ENCODE assay signal across 24 mouse cellular contexts in the genomic region with DNA sequence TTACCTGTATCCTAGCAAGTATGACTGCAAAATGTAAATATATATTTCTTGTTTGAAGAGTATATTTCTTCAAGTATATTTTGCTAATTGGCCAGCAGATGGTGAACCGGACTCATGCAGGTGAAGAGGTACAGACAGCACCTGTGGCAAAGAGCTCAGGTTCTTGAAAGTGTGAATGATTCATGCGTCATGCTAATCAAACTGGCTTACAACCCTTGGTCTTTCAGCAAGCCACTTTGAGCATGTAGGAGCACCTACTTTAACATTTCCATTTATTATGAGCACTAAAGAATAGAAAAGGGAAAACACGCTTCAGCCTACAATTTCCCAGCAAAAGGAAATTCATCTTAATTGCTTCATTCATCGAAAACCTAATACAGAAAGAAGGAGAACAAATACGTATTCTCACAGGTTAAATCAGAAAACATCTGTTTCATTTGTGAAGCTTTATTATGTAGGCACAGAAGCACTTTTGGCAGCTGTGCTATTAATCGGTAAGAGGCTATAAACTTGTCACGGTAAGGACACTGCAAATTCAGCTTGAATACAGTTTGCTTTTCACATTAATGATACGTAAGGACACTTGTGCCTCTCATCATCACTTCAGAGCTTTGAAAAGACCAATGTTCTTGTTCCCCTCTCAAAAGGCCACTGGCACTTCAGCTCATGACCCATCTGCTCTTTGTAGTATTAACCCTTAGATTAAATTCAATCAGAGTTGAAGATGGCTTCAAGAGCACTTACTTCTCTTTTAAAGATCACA.
DNase-seq lines count a peak whose midpoint lies in the region; ATAC-seq and TF ChIP-seq lines count a peak whose summit lies in the region.
"Had no signal": no experiment of that assay in that cellular context is flagged by ENCODE, and none has a peak within 500 bp of the region (broad histone marks: within the 10 kb centered on the region; RNA-seq: fewer than 3 reads in every experiment).

No protein-coding gene starts in this region.

- no peaks in the 10 kb centered on the region for H3K36me3 ChIP-seq in forebrain, embryonic 14.5 days (ENCODE audit: control insufficient read depth, insufficient read depth, low read length)
- 0 out of 2 replicates have a peak, but pooled peaks cover 2% of the 10 kb centered on the region for H3K36me3 ChIP-seq in forebrain, embryonic 16.5 days (ENCODE audit: control insufficient read depth, insufficient read depth)
- H3K36me3 ChIP-seq in lung, embryonic 16.5 days (ENCODE audit: control insufficient read depth, insufficient read depth, low read length), result no peaks in the 10 kb centered on the region
- 0 out of 2 replicates have a peak, but pooled peaks cover 2% of the 10 kb centered on the region for H3K36me3 ChIP-seq in midbrain, embryonic 13.5 days
- H3K36me3 ChIP-seq in midbrain, embryonic 10.5 days, result peaks cover 8% of the 10 kb centered on the region
- no peaks in the 10 kb centered on the region for H3K36me3 ChIP-seq in stomach, postnatal 0 days (ENCODE audit: control insufficient read depth, insufficient read depth, low read length)
- H3K36me3 ChIP-seq in heart, adult 2 months (ENCODE audit: control insufficient read depth, insufficient read depth, low read length), result no peaks in the 10 kb centered on the region

- no peaks in the 10 kb centered on the region for H3K27me3 ChIP-seq in forebrain, embryonic 14.5 days (replicated peaks; ENCODE audit: control insufficient read depth, insufficient read depth, low read length)
- no peaks in the 10 kb centered on the region for H3K27me3 ChIP-seq in forebrain, embryonic 16.5 days (replicated peaks; ENCODE audit: control insufficient read depth, insufficient read depth, low read length)
- no peaks in the 10 kb centered on the region for H3K27me3 ChIP-seq in lung, embryonic 16.5 days (ENCODE audit: control insufficient read depth, insufficient read depth, low read depth, low read length)
- no peaks in the 10 kb centered on the region for H3K27me3 ChIP-seq in midbrain, embryonic 13.5 days
- H3K27me3 ChIP-seq in midbrain, embryonic 10.5 days (ENCODE audit: low read depth, poor library complexity, severe bottlenecking), result no peaks in the 10 kb centered on the region
- no peaks in the 10 kb centered on the region for H3K27me3 ChIP-seq in stomach, postnatal 0 days (ENCODE audit: control insufficient read depth, insufficient read depth, low read length)
- no peaks in the 10 kb centered on the region for H3K27me3 ChIP-seq in heart, adult 2 months (ENCODE audit: control insufficient read depth, insufficient read depth, low read length)
- H3K27me3 ChIP-seq: heart, embryonic 13.5 days had no signal

- no peaks in the 10 kb centered on the region for H3K79me2 ChIP-seq in heart, adult 2 months (replicated peaks; ENCODE audit: control insufficient read depth, insufficient read depth, low read length)

- peak; percentile 27; the same call in 1 of the 2 replicates for TF ChIP-seq CTCF in stomach, postnatal 0 days (IDR thresholded peaks at IDR 0.05; ENCODE audit: low read depth)
- no peak for TF ChIP-seq CTCF in heart, adult 2 months (IDR thresholded peaks at IDR 0.05)

- no peak for TF ChIP-seq EP300 in stomach, postnatal 0 days (optimal IDR thresholded peaks at IDR 0.05)
- TF ChIP-seq EP300 in heart, adult 2 months (IDR thresholded peaks at IDR 0.05; ENCODE audit: insufficient read depth, low read depth, low read length), result no peak

- 73% methylated on average over 8 of the region's 8 CpGs for WGBS in forebrain, embryonic 14.5 days
- WGBS in forebrain, embryonic 16.5 days, result 71% methylated on average over 8 of the region's 8 CpGs
- WGBS in lung, embryonic 16.5 days, result 62% methylated on average over 8 of the region's 8 CpGs
- WGBS in midbrain, embryonic 13.5 days, result 85% methylated on average over 8 of the region's 8 CpGs
- WGBS in midbrain, embryonic 10.5 days, result 92% methylated on average over 8 of the region's 8 CpGs
- WGBS in stomach, postnatal 0 days, result 68% methylated on average over 8 of the region's 8 CpGs
- 95% methylated on average over 8 of the region's 8 CpGs for WGBS in heart, adult 2 months

- no peak for TF ChIP-seq POLR2A in heart, adult 2 months (IDR thresholded peaks at IDR 0.05; ENCODE audit: insufficient read depth, low read depth, low read length)

- ATAC-seq in forebrain, embryonic 14.5 days, result peak; percentile 70
- ATAC-seq in forebrain, embryonic 16.5 days, result no peak
- ATAC-seq in lung, embryonic 16.5 days (ENCODE audit: low read depth), result peak; percentile 43; the same call in 1 of the 2 replicates
- 0 out of 2 replicates have a peak, but pooled peaks have one; percentile 14 for ATAC-seq in midbrain, embryonic 13.5 days
- no peak for ATAC-seq in stomach, postnatal 0 days (ENCODE audit: low FRiP score, low TSS enrichment)
- ATAC-seq: activated CD4-positive, CD25-positive, alpha-beta regulatory T cell, adult 4 months; CD4-positive, CD25-positive, alpha-beta regulatory T cell, adult 4 months; hindbrain, postnatal 0 days; inflammation-experienced regulatory T-cells, adult 6 months had no signal

- H3K9me3 ChIP-seq in forebrain, embryonic 14.5 days (replicated peaks; ENCODE audit: control insufficient read depth, low read length), result no peaks in the 10 kb centered on the region
- no peaks in the 10 kb centered on the region for H3K9me3 ChIP-seq in forebrain, embryonic 16.5 days (ENCODE audit: control insufficient read depth, low read length)
- H3K9me3 ChIP-seq in lung, embryonic 16.5 days (ENCODE audit: control insufficient read depth, low read length), result no peaks in the 10 kb centered on the region
- no peaks in the 10 kb centered on the region for H3K9me3 ChIP-seq in midbrain, embryonic 13.5 days
- no peaks in the 10 kb centered on the region for H3K9me3 ChIP-seq in midbrain, embryonic 10.5 days (replicated peaks)
- no peaks in the 10 kb centered on the region for H3K9me3 ChIP-seq in stomach, postnatal 0 days (ENCODE audit: control insufficient read depth, low read length)
- H3K9me3 ChIP-seq: forebrain, embryonic 10.5 days; heart, embryonic 13.5 days had no signal

- no peak overlapping the region for H3K9ac ChIP-seq in forebrain, embryonic 14.5 days (ENCODE audit: low read length)
- H3K9ac ChIP-seq in forebrain, embryonic 16.5 days (replicated peaks; ENCODE audit: low read depth, low read length), result no peak overlapping the region
- no peak overlapping the region for H3K9ac ChIP-seq in lung, embryonic 16.5 days (ENCODE audit: low read length)
- no peak overlapping the region for H3K9ac ChIP-seq in midbrain, embryonic 13.5 days (replicated peaks)
- no peak overlapping the region for H3K9ac ChIP-seq in stomach, postnatal 0 days (ENCODE audit: low read length)
- H3K9ac ChIP-seq in heart, adult 2 months (ENCODE audit: low read depth, low read length), result no peak overlapping the region
- H3K9ac ChIP-seq: heart, embryonic 13.5 days; hindbrain, embryonic 14.5 days had no signal

- H3K27ac ChIP-seq in forebrain, embryonic 14.5 days (ENCODE audit: low read depth, low read length), result no peak overlapping the region
- H3K27ac ChIP-seq in forebrain, embryonic 16.5 days (ENCODE audit: low read length), result no peak overlapping the region
- H3K27ac ChIP-seq in lung, embryonic 16.5 days (ENCODE audit: low read length), result no peak overlapping the region
- no peak overlapping the region for H3K27ac ChIP-seq in midbrain, embryonic 13.5 days
- no peak overlapping the region for H3K27ac ChIP-seq in midbrain, embryonic 10.5 days (replicated peaks)
- no peak overlapping the region for H3K27ac ChIP-seq in stomach, postnatal 0 days (replicated peaks)
- no peak overlapping the region for H3K27ac ChIP-seq in heart, adult 2 months
- H3K27ac ChIP-seq: forebrain, embryonic 10.5 days; heart, embryonic 13.5 days; hindbrain, embryonic 14.5 days; hindbrain, postnatal 0 days had no signal

- no peak overlapping the region for H3K4me2 ChIP-seq in forebrain, embryonic 14.5 days (ENCODE audit: low read length)
- H3K4me2 ChIP-seq in forebrain, embryonic 16.5 days (ENCODE audit: low read length), result no peak overlapping the region
- H3K4me2 ChIP-seq in lung, embryonic 16.5 days (ENCODE audit: low read depth, low read length), result no peak overlapping the region
- H3K4me2 ChIP-seq in midbrain, embryonic 13.5 days (replicated peaks), result no peak overlapping the region
- no peak overlapping the region for H3K4me2 ChIP-seq in stomach, postnatal 0 days (replicated peaks; ENCODE audit: low read depth)
- H3K4me2 ChIP-seq: heart, embryonic 13.5 days; hindbrain, embryonic 14.5 days had no signal

- peak; percentile 48 for DNase-seq in forebrain, embryonic 14.5 days (ENCODE audit: low spot score)
- no peak for DNase-seq in lung, postnatal 25 days (ENCODE audit: low spot score)
- DNase-seq in midbrain, embryonic 10.5 days (ENCODE audit: low spot score), result no peak
- no peak for DNase-seq in stomach, postnatal 0 days (ENCODE audit: low spot score)
- no peak for DNase-seq in heart, adult 2 months
- DNase-seq: adrenal gland, adult 8-10 months; adrenal gland, postnatal 25 days; cerebellum, adult 18-20 months; cerebellum, adult 9-10 months; cerebellum, postnatal 14 days; gastrocnemius, postnatal 14 days; heart, adult 11 months; heart, postnatal 14 days; heart, postnatal 4 days had no signal

- no peaks in the 10 kb centered on the region for H3K4me1 ChIP-seq in forebrain, embryonic 14.5 days (ENCODE audit: control insufficient read depth, insufficient read depth, low read length)
- H3K4me1 ChIP-seq in forebrain, embryonic 16.5 days (replicated peaks; ENCODE audit: control insufficient read depth, insufficient read depth, low read length), result no peaks in the 10 kb centered on the region
- peaks cover 3% of the 10 kb centered on the region; the same call in 1 of the 2 replicates for H3K4me1 ChIP-seq in lung, embryonic 16.5 days (replicated peaks; ENCODE audit: control insufficient read depth, insufficient read depth, low read length)
- H3K4me1 ChIP-seq in midbrain, embryonic 13.5 days (replicated peaks), result no peaks in the 10 kb centered on the region
- H3K4me1 ChIP-seq in midbrain, embryonic 10.5 days, result no peaks in the 10 kb centered on the region
- H3K4me1 ChIP-seq in stomach, postnatal 0 days (replicated peaks; ENCODE audit: control insufficient read depth, insufficient read depth), result no peaks in the 10 kb centered on the region
- no peaks in the 10 kb centered on the region for H3K4me1 ChIP-seq in heart, adult 2 months (ENCODE audit: control insufficient read depth, insufficient read depth, low read length)
- H3K4me1 ChIP-seq: forebrain, embryonic 10.5 days had no signal

- intact Hi-C loops in heart, adult 2 months (cut with DNase I), result no loop called here

- no peak overlapping the region for H3K4me3 ChIP-seq in forebrain, embryonic 14.5 days (ENCODE audit: low read depth, low read length)
- no peak overlapping the region for H3K4me3 ChIP-seq in forebrain, embryonic 16.5 days (replicated peaks; ENCODE audit: low read length)
- no peak overlapping the region for H3K4me3 ChIP-seq in lung, embryonic 16.5 days (ENCODE audit: low read length)
- H3K4me3 ChIP-seq in midbrain, embryonic 13.5 days (replicated peaks), result no peak overlapping the region
- H3K4me3 ChIP-seq in midbrain, embryonic 10.5 days, result no peak overlapping the region
- H3K4me3 ChIP-seq in stomach, postnatal 0 days (ENCODE audit: low read depth, low read length), result no peak overlapping the region
- H3K4me3 ChIP-seq in heart, adult 2 months, result no peak overlapping the region
- H3K4me3 ChIP-seq: forebrain, embryonic 10.5 days; heart, embryonic 13.5 days had no signal

Comparison
In these comparisons a context has a peak if more than half of its experiments do, and no peak if none do; other contexts are left out.
1. ATAC-seq: peak in forebrain, embryonic 14.5 days (single experiment), lung, embryonic 16.5 days (single experiment) and midbrain, embryonic 13.5 days (single experiment); none in forebrain, embryonic 16.5 days (single experiment) and stomach, postnatal 0 days (single experiment).